Mouse (Mus musculus) forebrain, embryonic 11.5 days (tissue): ENCODE data around the gene Slc41a3. TPM values are rescaled to one million over a fixed set of nuclear protein-coding genes. Genes with fewer than 3 reads are reported as not detected.

Experiments
- ATAC-seq: fragments of 200-750 bp; cut with Nextera tagmentation; replicated peaks from 2 replicates; pipeline ENCODE4 v1.8.0; 2017; ENCODE audit warnings: moderate TSS enrichment; ENCODE audit not compliant: low FRiP score
- DNase-seq: peaks from one replicate; pipeline ENCODE4 v3.0.0-alpha.2; 2017; ENCODE audit warnings: low spot score
- H3K27ac ChIP-seq: fragments of 300-500 bp; sonication (generic); 2 replicates; pipeline ENCODE4 v1.5.1; 2014; ENCODE audit warnings: low read depth, low read length
- H3K27me3 ChIP-seq: fragments of 300-500 bp; sonication (generic); 2 replicates; pipeline ENCODE4 v1.6.1; 2014; ENCODE audit warnings: mild to moderate bottlenecking, low read length, mixed read lengths; ENCODE audit not compliant: control insufficient read depth, insufficient read depth
- H3K36me3 ChIP-seq: fragments of 300-500 bp; sonication (generic); 2 replicates; pipeline ENCODE4 v1.6.1; 2014; ENCODE audit warnings: mild to moderate bottlenecking, low read length, moderate library complexity, mixed read lengths; ENCODE audit not compliant: control insufficient read depth, insufficient read depth
- H3K4me1 ChIP-seq: fragments of 300-500 bp; sonication (generic); replicated peaks from 2 replicates; pipeline ENCODE4 v1.6.1; 2014; ENCODE audit warnings: low read length, mixed read lengths; ENCODE audit not compliant: control insufficient read depth, insufficient read depth
- H3K4me2 ChIP-seq: fragments of 300-500 bp; sonication (generic); 2 replicates; pipeline ENCODE4 v1.6.1; 2014; ENCODE audit warnings: low read depth, mild to moderate bottlenecking, low read length, moderate library complexity, mixed read lengths; ENCODE audit not compliant: severe bottlenecking
- H3K4me3 ChIP-seq: fragments of 300-500 bp; sonication (generic); 2 replicates; pipeline ENCODE4 v1.5.1; 2014; ENCODE audit warnings: low read depth, low read length
- H3K9ac ChIP-seq: fragments of 300-500 bp; sonication (generic); 2 replicates; pipeline ENCODE4 v1.6.1; 2014; ENCODE audit warnings: low read length
- H3K9me3 ChIP-seq: fragments of 300-500 bp; sonication (generic); 2 replicates; pipeline ENCODE4 v1.6.1; 2016; ENCODE audit warnings: low read length, mixed read lengths; ENCODE audit not compliant: control insufficient read depth
- WGBS: fragments of 180-500 bp; shearing (Covaris S2); extraction: QIAGEN DNeasy Blood & Tissue Kit; methylation state at CpG from one replicate; pipeline ENCODE4 v1.1.7; 2014; 5-methylcytosine and 5-hydroxymethylcytosine counted together
- polyA plus RNA-seq: library from polyadenylated mRNA; unstranded; fragments of >200 nt; fragmentation: Nextera tagmentation; extraction: Ambion mirVana; gene quantifications from 2 replicates; pipeline ENCODE4 v1.2.1, GENCODE M21; 2014

Slc41a3 gene
- polyA plus RNA-seq, 1 experiment from 2014 or later = 2.2 TPM

- Histone ChIP-seq H3K4me3 (no peak overlapping the region), H3K27me3 (no peaks in the 10 kb centered on the region), H3K4me1 (no peaks in the 10 kb centered on the region), H3K27ac (no peak overlapping the region), H3K4me2 (no peak overlapping the region), H3K36me3 (no peaks in the 10 kb centered on the region; the same call in 1 of the 2 replicates), H3K9me3 (no peaks in the 10 kb centered on the region), H3K9ac (no peak overlapping the region)
- DNase-seq (no peak), ATAC-seq (no peak)
- WGBS = 87% methylated on average over 3 of the region's 3 CpGs
These were observed 79.5 kb downstream of the Slc41a3 start for GRCm38 (mm10) chr6:90683831-90684532.

- no peak overlapping the region for H3K9ac ChIP-seq
- DNase-seq = no peak
- no peak overlapping the region for H3K4me3 ChIP-seq
- no peak overlapping the region for H3K27ac ChIP-seq
- no peak for ATAC-seq
- 75% methylated on average over 1 of the region's 1 CpGs for WGBS
- no peaks in the 10 kb centered on the region for H3K4me1 ChIP-seq
- H3K9me3 ChIP-seq = no peaks in the 10 kb centered on the region
- no peaks in the 10 kb centered on the region for H3K27me3 ChIP-seq
- no peak overlapping the region for H3K4me2 ChIP-seq
- H3K36me3 ChIP-seq = peaks cover 3% of the 10 kb centered on the region; the same call in 1 of the 2 replicates
These were observed 82.3 kb downstream of the Slc41a3 start for GRCm38 (mm10) chr6:90686812-90687211.

GRCm38 (mm10) chr6:90688003-90688402 lies 83.5 kb downstream of the Slc41a3 start:
- WGBS = 96% methylated on average over 6 of the region's 6 CpGs
- Histone ChIP-seq H3K4me2 (no peak overlapping the region), H3K36me3 (peaks cover 5% of the 10 kb centered on the region; the same call in 1 of the 2 replicates), H3K9me3 (no peaks in the 10 kb centered on the region), H3K27ac (no peak overlapping the region), H3K4me3 (no peak overlapping the region), H3K27me3 (no peaks in the 10 kb centered on the region), H3K4me1 (no peaks in the 10 kb centered on the region), H3K9ac (no peak overlapping the region)
- DNase-seq (no peak), ATAC-seq (no peak)

- Histone ChIP-seq H3K9ac (no peak overlapping the region), H3K36me3 (peaks cover 5% of the 10 kb centered on the region; the same call in 1 of the 2 replicates), H3K4me1 (no peaks in the 10 kb centered on the region), H3K9me3 (no peaks in the 10 kb centered on the region), H3K4me3 (no peak overlapping the region), H3K4me2 (no peak overlapping the region), H3K27me3 (no peaks in the 10 kb centered on the region), H3K27ac (no peak overlapping the region)
- DNase-seq = no peak
- no peak for ATAC-seq
- WGBS = 80% methylated on average over 3 of the region's 3 CpGs
These were observed 84.2 kb downstream of the Slc41a3 start for GRCm38 (mm10) chr6:90688742-90689141.

- H3K36me3 ChIP-seq = peaks cover 5% of the 10 kb centered on the region; the same call in 1 of the 2 replicates
- no peak for ATAC-seq
- no peak overlapping the region for H3K4me3 ChIP-seq
- H3K9me3 ChIP-seq = no peaks in the 10 kb centered on the region
- no peak overlapping the region for H3K9ac ChIP-seq
- WGBS = 94% methylated on average over 10 of the region's 10 CpGs
- H3K27me3 ChIP-seq = no peaks in the 10 kb centered on the region
- no peak for DNase-seq
- H3K27ac ChIP-seq = no peak overlapping the region
- H3K4me2 ChIP-seq = no peak overlapping the region
- no peaks in the 10 kb centered on the region for H3K4me1 ChIP-seq
These were observed 85.0 kb downstream of the Slc41a3 start for GRCm38 (mm10) chr6:90689500-90689899.

- no peak overlapping the region for H3K9ac ChIP-seq
- H3K27ac ChIP-seq = no peak overlapping the region
- no peak for DNase-seq
- no peak overlapping the region for H3K4me2 ChIP-seq
- no peak overlapping the region for H3K4me3 ChIP-seq
- H3K27me3 ChIP-seq = no peaks in the 10 kb centered on the region
- WGBS = 85% methylated on average over 2 of the region's 2 CpGs
- ATAC-seq = no peak
- peaks cover 5% of the 10 kb centered on the region; the same call in 1 of the 2 replicates for H3K36me3 ChIP-seq
- H3K9me3 ChIP-seq = no peaks in the 10 kb centered on the region
- H3K4me1 ChIP-seq = no peaks in the 10 kb centered on the region
These were observed 87.4 kb downstream of the Slc41a3 start for GRCm38 (mm10) chr6:90691935-90692334.

- Histone ChIP-seq H3K4me3 (no peak overlapping the region), H3K9me3 (no peaks in the 10 kb centered on the region), H3K27ac (no peak overlapping the region), H3K4me2 (no peak overlapping the region), H3K36me3 (peaks cover 5% of the 10 kb centered on the region; the same call in 1 of the 2 replicates), H3K27me3 (no peaks in the 10 kb centered on the region), H3K9ac (no peak overlapping the region), H3K4me1 (no peaks in the 10 kb centered on the region)
- ATAC-seq = no peak
- 87% methylated on average over 2 of the region's 2 CpGs for WGBS
- no peak for DNase-seq
These were observed 87.9 kb downstream of the Slc41a3 start for GRCm38 (mm10) chr6:90692404-90692803.

- Histone ChIP-seq H3K27ac (no peak overlapping the region), H3K36me3 (peaks cover 2% of the 10 kb centered on the region; the same call in 1 of the 2 replicates), H3K9ac (no peak overlapping the region), H3K9me3 (no peaks in the 10 kb centered on the region), H3K27me3 (no peaks in the 10 kb centered on the region), H3K4me2 (no peak overlapping the region), H3K4me3 (no peak overlapping the region), H3K4me1 (no peaks in the 10 kb centered on the region)
- no peak for DNase-seq
- 91% methylated on average over 1 of the region's 1 CpGs for WGBS
- no peak for ATAC-seq
These were observed 91.2 kb downstream of the Slc41a3 start for GRCm38 (mm10) chr6:90695754-90696153.
